Mouse (Mus musculus): ENCODE results near the gene Fbxw11. TPM values are rescaled to one million over a fixed set of nuclear protein-coding genes. Genes with fewer than 3 reads are reported as not detected.

The Fbxw11 gene
- polyA plus RNA-seq, 1 experiment, result 13.8 TPM

- Histone ChIP-seq H3K4me1 (ENCODE audit: control insufficient read depth, insufficient read depth, low read length) (no peaks in the 10 kb centered on the region), H3K4me3 (ENCODE audit: control insufficient read depth, low read depth, low read length) (no peak overlapping the region), H3K36me3 (ENCODE audit: control insufficient read depth, insufficient read depth, low read length) (peaks cover 1% of the 10 kb centered on the region; the same call in 1 of the 2 replicates), H3K27ac (ENCODE audit: control insufficient read depth, insufficient read depth, low read depth, low read length) (no peak overlapping the region), H3K27me3 (ENCODE audit: control insufficient read depth, insufficient read depth, low read length) (no peaks in the 10 kb centered on the region)
- TF ChIP-seq POLR2A (IDR thresholded peaks at IDR 0.05; ENCODE audit: control insufficient read depth, low read depth, low read length), result no peak
- no peak for TF ChIP-seq CTCF (IDR thresholded peaks at IDR 0.05; ENCODE audit: control insufficient read depth, insufficient read depth, insufficient replicate concordance, low read depth, low read length)
These were observed 102.9 kb downstream of the Fbxw11 start for GRCm38 (mm10) chr11:32745466-32745865.

GRCm38 (mm10) chr11:32746036-32746435, 103.5 kb downstream of the Fbxw11 start:
- Histone ChIP-seq H3K27ac (ENCODE audit: control insufficient read depth, insufficient read depth, low read depth, low read length) (no peak overlapping the region), H3K4me1 (ENCODE audit: control insufficient read depth, insufficient read depth, low read length) (no peaks in the 10 kb centered on the region), H3K4me3 (ENCODE audit: control insufficient read depth, low read depth, low read length) (no peak overlapping the region), H3K27me3 (ENCODE audit: control insufficient read depth, insufficient read depth, low read length) (no peaks in the 10 kb centered on the region), H3K36me3 (ENCODE audit: control insufficient read depth, insufficient read depth, low read length) (no peaks in the 10 kb centered on the region)
- TF ChIP-seq CTCF (IDR thresholded peaks at IDR 0.05; ENCODE audit: control insufficient read depth, insufficient read depth, insufficient replicate concordance, low read depth, low read length) (no peak), POLR2A (IDR thresholded peaks at IDR 0.05; ENCODE audit: control insufficient read depth, low read depth, low read length) (no peak)

- no peaks in the 10 kb centered on the region for H3K27me3 ChIP-seq (ENCODE audit: control insufficient read depth, insufficient read depth, low read length)
- H3K4me1 ChIP-seq (ENCODE audit: control insufficient read depth, insufficient read depth, low read length), result no peaks in the 10 kb centered on the region
- TF ChIP-seq CTCF (IDR thresholded peaks at IDR 0.05; ENCODE audit: control insufficient read depth, insufficient read depth, insufficient replicate concordance, low read depth, low read length) (no peak), POLR2A (IDR thresholded peaks at IDR 0.05; ENCODE audit: control insufficient read depth, low read depth, low read length) (no peak)
- no peaks in the 10 kb centered on the region for H3K36me3 ChIP-seq (ENCODE audit: control insufficient read depth, insufficient read depth, low read length)
- no peak overlapping the region for H3K27ac ChIP-seq (ENCODE audit: control insufficient read depth, insufficient read depth, low read depth, low read length)
- no peak overlapping the region for H3K4me3 ChIP-seq (ENCODE audit: control insufficient read depth, low read depth, low read length)
These were observed 104.0 kb downstream of the Fbxw11 start for GRCm38 (mm10) chr11:32746475-32746874.

GRCm38 (mm10) chr11:32748800-32749199, 106.3 kb downstream of the Fbxw11 start:
- TF ChIP-seq CTCF (IDR thresholded peaks at IDR 0.05; ENCODE audit: control insufficient read depth, insufficient read depth, insufficient replicate concordance, low read depth, low read length) (no peak), POLR2A (IDR thresholded peaks at IDR 0.05; ENCODE audit: control insufficient read depth, low read depth, low read length) (no peak)
- no peak overlapping the region for H3K27ac ChIP-seq (ENCODE audit: control insufficient read depth, insufficient read depth, low read depth, low read length)
- no peaks in the 10 kb centered on the region for H3K27me3 ChIP-seq (ENCODE audit: control insufficient read depth, insufficient read depth, low read length)
- H3K4me3 ChIP-seq (ENCODE audit: control insufficient read depth, low read depth, low read length), result no peak overlapping the region
- H3K36me3 ChIP-seq (ENCODE audit: control insufficient read depth, insufficient read depth, low read length), result no peaks in the 10 kb centered on the region
- H3K4me1 ChIP-seq (ENCODE audit: control insufficient read depth, insufficient read depth, low read length), result no peaks in the 10 kb centered on the region

- Histone ChIP-seq H3K4me1 (ENCODE audit: control insufficient read depth, insufficient read depth, low read length) (no peaks in the 10 kb centered on the region), H3K27me3 (ENCODE audit: control insufficient read depth, insufficient read depth, low read length) (no peaks in the 10 kb centered on the region), H3K36me3 (ENCODE audit: control insufficient read depth, insufficient read depth, low read length) (no peaks in the 10 kb centered on the region), H3K4me3 (ENCODE audit: control insufficient read depth, low read depth, low read length) (no peak overlapping the region), H3K27ac (ENCODE audit: control insufficient read depth, insufficient read depth, low read depth, low read length) (no peak overlapping the region)
- TF ChIP-seq CTCF (IDR thresholded peaks at IDR 0.05; ENCODE audit: control insufficient read depth, insufficient read depth, insufficient replicate concordance, low read depth, low read length) (no peak), POLR2A (IDR thresholded peaks at IDR 0.05; ENCODE audit: control insufficient read depth, low read depth, low read length) (no peak)
These were observed 109.5 kb downstream of the Fbxw11 start for GRCm38 (mm10) chr11:32751863-32752594.

- Histone ChIP-seq H3K4me3 (ENCODE audit: control insufficient read depth, low read depth, low read length) (no peak overlapping the region), H3K27ac (ENCODE audit: control insufficient read depth, insufficient read depth, low read depth, low read length) (no peak overlapping the region), H3K4me1 (ENCODE audit: control insufficient read depth, insufficient read depth, low read length) (no peaks in the 10 kb centered on the region), H3K36me3 (ENCODE audit: control insufficient read depth, insufficient read depth, low read length) (no peaks in the 10 kb centered on the region), H3K27me3 (ENCODE audit: control insufficient read depth, insufficient read depth, low read length) (no peaks in the 10 kb centered on the region)
- TF ChIP-seq POLR2A (IDR thresholded peaks at IDR 0.05; ENCODE audit: control insufficient read depth, low read depth, low read length) (no peak), CTCF (IDR thresholded peaks at IDR 0.05; ENCODE audit: control insufficient read depth, insufficient read depth, insufficient replicate concordance, low read depth, low read length) (no peak)
These were observed 110.0 kb downstream of the Fbxw11 start for GRCm38 (mm10) chr11:32752595-32752885.

GRCm38 (mm10) chr11:32753358-32753757, 110.8 kb downstream of the Fbxw11 start:
- no peak overlapping the region for H3K27ac ChIP-seq (ENCODE audit: control insufficient read depth, insufficient read depth, low read depth, low read length)
- no peak overlapping the region for H3K4me3 ChIP-seq (ENCODE audit: control insufficient read depth, low read depth, low read length)
- H3K36me3 ChIP-seq (ENCODE audit: control insufficient read depth, insufficient read depth, low read length), result no peaks in the 10 kb centered on the region
- H3K27me3 ChIP-seq (ENCODE audit: control insufficient read depth, insufficient read depth, low read length), result no peaks in the 10 kb centered on the region
- TF ChIP-seq CTCF (IDR thresholded peaks at IDR 0.05; ENCODE audit: control insufficient read depth, insufficient read depth, insufficient replicate concordance, low read depth, low read length), result no peak
- TF ChIP-seq POLR2A (IDR thresholded peaks at IDR 0.05; ENCODE audit: control insufficient read depth, low read depth, low read length), result no peak
- H3K4me1 ChIP-seq (ENCODE audit: control insufficient read depth, insufficient read depth, low read length), result no peaks in the 10 kb centered on the region
